Mouse (Mus musculus) heart, postnatal 14 days (tissue): ENCODE data around the gene Htr3b. TPM values are rescaled to one million over a fixed set of nuclear protein-coding genes. Genes with fewer than 3 reads are reported as not detected.

Source experiments
- DNase-seq, 2 experiments: peaks; one replicate each; pipeline ENCODE4 v3.0.0; 2021 to 2022
- intact Hi-C: fragments of 180-260 bp; cut with DNase I; formaldehyde crosslinking; loops from one replicate; pipeline ENCODE4 v1.15.1; 2025
- total RNA-seq, 2 experiments: library from RNA; stranded (reverse); gene quantifications; 2 replicates each; pipeline ENCODE4 v1.2.3; 2021

Gene Htr3b
- total RNA-seq, 2 experiments from 2014 or later = not detected

- intact Hi-C loops = no loop called here
- no peak for DNase-seq
These were observed 35.4 kb downstream of the Htr3b start for GRCm38 (mm10) chr9:48929436-48929835.

- no peak for DNase-seq
- intact Hi-C loops = no loop called here
These were observed 36.0 kb downstream of the Htr3b start for GRCm38 (mm10) chr9:48928781-48929180.

GRCm38 (mm10) chr9:48916011-48916788, 48.6 kb downstream of the Htr3b start:
- intact Hi-C loops = no loop called here
- no peak for DNase-seq

GRCm38 (mm10) chr9:48910885-48911537, 53.8 kb downstream of the Htr3b start, which contains the start of gene Htr3a:
Htr3a (minus strand) TSS chr9:48911099.
- DNase-seq = peak; percentile 62 to 65
- intact Hi-C loops = no loop called here

- intact Hi-C loops = no loop called here
- DNase-seq = no peak
These were observed 60.4 kb downstream of the Htr3b start for GRCm38 (mm10) chr9:48904421-48904820.

GRCm38 (mm10) chr9:48903766-48904165, 61.0 kb downstream of the Htr3b start:
- intact Hi-C loops = no loop called here
- no peak for DNase-seq

GRCm38 (mm10) chr9:48898551-48898950, 66.2 kb downstream of the Htr3b start:
- peak; percentile 27 to 58 for DNase-seq

GRCm38 (mm10) chr9:48895819-48896536, 68.8 kb downstream of the Htr3b start:
- no peak for DNase-seq
- intact Hi-C loops = loop anchor here (2.0 to 10.0 kb wide), 2 partner anchors 35 to 149 kb away; no protein-coding TSS in a partner anchor

More at GRCm38 (mm10) chr9:48898551-48898950, 66.2 kb downstream of the Htr3b start:
- intact Hi-C loops = loop anchor here (10.0 kb wide), 1 partner anchor 146 kb away; no protein-coding TSS in a partner anchor

- no peak for DNase-seq
- intact Hi-C loops = loop anchor here (1.0 to 10.0 kb wide), 4 partner anchors 34 to 249 kb away; no protein-coding TSS in a partner anchor
These were observed 70.0 kb downstream of the Htr3b start for GRCm38 (mm10) chr9:48894755-48895154.

- intact Hi-C loops = loop anchor here (1.0 to 10.0 kb wide), 4 partner anchors 33 to 249 kb away; no protein-coding TSS in a partner anchor
- peak; percentile 76 to 84 for DNase-seq
These were observed 70.8 kb downstream of the Htr3b start for GRCm38 (mm10) chr9:48893986-48894385.

GRCm38 (mm10) chr9:48889093-48889492, 75.7 kb downstream of the Htr3b start:
- intact Hi-C loops = no loop called here
- DNase-seq = no peak

Other genes with a start within 250 kb of the Htr3b start
- gene Zbtb16, start 128.8 kb downstream of the Htr3b start, total RNA-seq = 100 to 1,000 TPM; 144 to 166 TPM
- not detected for gene Htr3a, start 53.9 kb downstream of the Htr3b start, total RNA-seq
- 100 to 1,000 TPM; 140 to 145 TPM for gene Usp28, start 20.4 kb upstream of the Htr3b start, total RNA-seq
- 10 to 100 TPM; 11.9 to 13.1 TPM for gene Zw10, start 90.6 kb upstream of the Htr3b start, total RNA-seq
- gene Tmprss5, start 116.3 kb upstream of the Htr3b start, total RNA-seq = under 1 TPM in 1 of 2 experiments, not detected in 1; 0.63 TPM